Mouse (Mus musculus) CH12F3 (cell line): ENCODE results near the gene Klk1b8.
"Not testable (repeated sequence)": the region's sequence is repeated elsewhere in the genome, so short reads cannot be mapped to it uniquely, and the experiment has no call there.

Source experiments
- in situ Hi-C: fragments of 300-500 bp; cut with MboI; formaldehyde crosslinking; loops from 2 replicates; pipeline ENCODE4 v1.14.3; 2020; ENCODE audit warnings: low sequenced_read_pairs

The Klk1b8 gene

GRCm38 (mm10) chr7:43950364-43950763 is at the start of gene Klk1b8:
Klk1b8 (plus strand) TSS chr7:43950664.
- in situ Hi-C loops, result no loop called here

GRCm38 (mm10) chr7:43914821-43915220 is 35.6 kb upstream of the Klk1b8 start:
- in situ Hi-C loops, result no loop called here

- in situ Hi-C loops, result no loop called here
Measured at GRCm38 (mm10) chr7:43918426-43918825, 32.0 kb upstream of the Klk1b8 start.

- in situ Hi-C loops, result no loop called here
Measured at GRCm38 (mm10) chr7:43918871-43919270, 31.6 kb upstream of the Klk1b8 start.

- in situ Hi-C loops, result no loop called here
Measured at GRCm38 (mm10) chr7:43919559-43920451, 30.7 kb upstream of the Klk1b8 start.

GRCm38 (mm10) chr7:43920582-43920981 is 29.9 kb upstream of the Klk1b8 start:
- in situ Hi-C loops, result no loop called here

- in situ Hi-C loops, result no loop called here
Measured at GRCm38 (mm10) chr7:43921087-43921486, 29.4 kb upstream of the Klk1b8 start.

GRCm38 (mm10) chr7:43921941-43922340 is 28.5 kb upstream of the Klk1b8 start:
- in situ Hi-C loops, result no loop called here

- in situ Hi-C loops, result no loop called here
Measured at GRCm38 (mm10) chr7:43925985-43926384, 24.5 kb upstream of the Klk1b8 start.

- in situ Hi-C loops, result no loop called here
Measured at GRCm38 (mm10) chr7:43928521-43928920, 21.9 kb upstream of the Klk1b8 start.

- in situ Hi-C loops, result no loop called here
Measured at GRCm38 (mm10) chr7:43932337-43932736, 18.1 kb upstream of the Klk1b8 start.

- in situ Hi-C loops, result no loop called here
Measured at GRCm38 (mm10) chr7:43933440-43933839, 17.0 kb upstream of the Klk1b8 start, which contains the start of gene Klk15. Klk15 (plus strand) TSS chr7:43933740.

GRCm38 (mm10) chr7:43934747-43935146 is 15.7 kb upstream of the Klk1b8 start:
- in situ Hi-C loops, result no loop called here

- in situ Hi-C loops, result no loop called here
Measured at GRCm38 (mm10) chr7:43936551-43936950, 13.9 kb upstream of the Klk1b8 start.

GRCm38 (mm10) chr7:43942293-43942692 is 8.2 kb upstream of the Klk1b8 start:
- in situ Hi-C loops, result not testable (repeated sequence)

- in situ Hi-C loops, result no loop called here
Measured at GRCm38 (mm10) chr7:43944727-43945264, 5.7 kb upstream of the Klk1b8 start.

GRCm38 (mm10) chr7:43952703-43953102 is 2.2 kb downstream of the Klk1b8 start:
- in situ Hi-C loops, result no loop called here

- in situ Hi-C loops, result no loop called here
Measured at GRCm38 (mm10) chr7:43966451-43966850, 16.0 kb downstream of the Klk1b8 start, which contains the start of gene Klk1b1. Klk1b1 (plus strand) TSS chr7:43966751.

GRCm38 (mm10) chr7:43967058-43967457 is 16.6 kb downstream of the Klk1b8 start:
- in situ Hi-C loops, result no loop called here

- in situ Hi-C loops, result no loop called here
Measured at GRCm38 (mm10) chr7:43967612-43968011, 17.1 kb downstream of the Klk1b8 start.

GRCm38 (mm10) chr7:43975761-43976160 is 25.3 kb downstream of the Klk1b8 start, which contains the start of gene Klk1b9:
Klk1b9 (plus strand) TSS chr7:43976061.
- in situ Hi-C loops, result not testable (repeated sequence)

- in situ Hi-C loops, result loop anchor here (5.0 kb wide), 1 partner anchor 87 kb away; no protein-coding TSS in a partner anchor
Measured at GRCm38 (mm10) chr7:43985657-43986056, 35.2 kb downstream of the Klk1b8 start.
